Mouse (Mus musculus) intestine, postnatal 0 days (tissue): ENCODE data around the gene Mtmr12. TPM values are rescaled to one million over a fixed set of nuclear protein-coding genes. Genes with fewer than 3 reads are reported as not detected.

ENCODE experiments used
- ATAC-seq: fragments of 200-750 bp; cut with Nextera tagmentation; 2 replicates; pipeline ENCODE4 v1.8.0; 2017; ENCODE audit warnings: mild to moderate bottlenecking, moderate TSS enrichment, moderate library complexity
- H3K27ac ChIP-seq: fragments of 300-500 bp; sonication (generic); 2 replicates; pipeline ENCODE4 v1.5.1; 2014; ENCODE audit warnings: mild to moderate bottlenecking, low read depth, low read length, moderate library complexity
- H3K27me3 ChIP-seq: fragments of 300-500 bp; sonication (generic); replicated peaks from 2 replicates; pipeline ENCODE4 v1.6.1; 2014; ENCODE audit warnings: low read length, mixed read lengths; ENCODE audit not compliant: control insufficient read depth, insufficient read depth
- H3K36me3 ChIP-seq: fragments of 300-500 bp; sonication (generic); 2 replicates; pipeline ENCODE4 v1.6.1; 2014; ENCODE audit warnings: mild to moderate bottlenecking, moderate library complexity; ENCODE audit not compliant: control insufficient read depth, insufficient read depth
- H3K4me1 ChIP-seq: fragments of 300-500 bp; sonication (generic); replicated peaks from 2 replicates; pipeline ENCODE4 v1.6.1; 2014; ENCODE audit warnings: antibody characterized with exemption, low read length, mixed read lengths; ENCODE audit not compliant: control insufficient read depth, insufficient read depth
- H3K4me2 ChIP-seq: fragments of 300-500 bp; sonication (generic); replicated peaks from 2 replicates; pipeline ENCODE4 v1.6.1; 2014; ENCODE audit warnings: low read depth, mild to moderate bottlenecking, moderate library complexity
- H3K4me3 ChIP-seq: fragments of 300-500 bp; sonication (generic); 2 replicates; pipeline ENCODE4 v1.5.1; 2014; ENCODE audit warnings: low read depth, low read length
- H3K9ac ChIP-seq: fragments of 300-500 bp; sonication (generic); 2 replicates; pipeline ENCODE4 v1.6.1; 2014; ENCODE audit warnings: mild to moderate bottlenecking, low read depth, low read length
- H3K9me3 ChIP-seq: fragments of 300-500 bp; sonication (generic); 2 replicates; pipeline ENCODE4 v1.6.1; 2016; ENCODE audit warnings: mixed run types; ENCODE audit not compliant: control insufficient read depth
- CTCF ChIP-seq: sonication (generic); IDR thresholded peaks from 2 replicates; pipeline ENCODE4 v1.5.1; 2016; ENCODE audit warnings: low read depth, mild to moderate bottlenecking, control low read depth, antibody characterized with exemption, moderate library complexity
- WGBS: fragments of 180-500 bp; shearing (Covaris S2); extraction: QIAGEN DNeasy Blood & Tissue Kit; methylation state at CpG from one replicate; pipeline ENCODE4 v1.1.7; 2014; 5-methylcytosine and 5-hydroxymethylcytosine counted together
- polyA plus RNA-seq: library from polyadenylated mRNA; unstranded; fragments of >200 nt; fragmentation: Nextera tagmentation; extraction: Ambion mirVana; gene quantifications from 2 replicates; pipeline ENCODE4 v1.2.1, GENCODE M21; 2015

Gene Mtmr12
- polyA plus RNA-seq, 1 experiment from 2014 or later: 6.6 TPM

DNA sequence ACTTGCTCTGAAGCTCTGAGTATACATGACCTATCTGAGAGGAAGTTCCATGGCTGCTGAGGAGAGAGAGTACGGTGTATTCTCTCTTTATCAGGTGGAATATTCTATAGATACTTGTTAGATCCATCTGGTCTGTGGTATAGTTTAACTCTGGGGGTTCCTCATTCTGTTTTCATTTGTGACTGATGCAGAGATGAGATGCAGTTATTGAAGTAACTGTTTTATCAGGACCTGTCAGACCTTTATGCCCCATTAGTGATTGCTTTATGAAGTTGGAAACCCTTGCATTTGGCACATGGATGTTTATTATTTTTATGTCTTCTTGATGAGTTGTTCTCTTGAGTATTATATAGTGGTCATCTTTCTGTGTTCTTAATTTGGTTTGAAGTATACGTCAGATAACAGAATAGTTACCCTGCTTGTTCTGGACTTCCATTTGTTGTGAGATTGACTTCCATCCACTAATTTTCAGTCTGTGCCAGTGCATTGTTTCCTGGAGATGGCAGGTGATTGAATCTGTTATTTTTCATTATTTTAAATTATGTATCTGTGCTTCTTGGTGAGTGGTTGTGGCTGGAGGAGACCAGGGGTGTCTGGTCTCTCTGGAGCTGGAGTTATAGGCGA is 36.0 kb downstream of the Mtmr12 start:
- no peaks in the 10 kb centered on the region for H3K9me3 ChIP-seq
- no peak overlapping the region for H3K27ac ChIP-seq
- no peak for TF ChIP-seq CTCF
- 94% methylated on average over 3 of the region's 3 CpGs for WGBS
- peaks cover 43% of the 10 kb centered on the region for H3K36me3 ChIP-seq
- no peaks in the 10 kb centered on the region for H3K27me3 ChIP-seq
- no peak overlapping the region for H3K4me3 ChIP-seq
- no peaks in the 10 kb centered on the region for H3K4me1 ChIP-seq
- no peak for ATAC-seq
- H3K4me2 ChIP-seq: no peak overlapping the region
- no peak overlapping the region for H3K9ac ChIP-seq

DNA sequence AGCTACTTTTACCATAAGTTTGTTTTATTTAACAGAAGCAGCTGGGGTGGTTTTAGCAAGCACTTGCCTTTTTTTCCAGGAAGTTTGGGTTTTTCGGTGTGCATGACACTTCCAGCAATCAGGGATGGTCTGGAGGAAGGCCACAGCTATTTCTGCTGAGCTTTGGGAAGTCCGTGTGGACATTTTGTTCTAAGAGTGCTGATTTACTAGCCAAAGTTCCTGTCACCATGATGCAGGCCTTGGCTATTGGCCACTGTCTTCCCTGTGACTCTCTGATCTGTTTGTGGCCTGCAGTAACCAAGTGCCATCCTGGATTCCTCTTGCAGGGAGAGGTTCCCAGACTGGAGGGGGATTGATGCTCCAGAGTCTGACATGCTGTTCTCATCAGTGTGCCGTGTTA is 39.0 kb downstream of the Mtmr12 start:
- H3K4me1 ChIP-seq: no peaks in the 10 kb centered on the region
- WGBS: 78% methylated on average over 3 of the region's 3 CpGs
- no peak for TF ChIP-seq CTCF
- no peak overlapping the region for H3K4me2 ChIP-seq
- H3K27ac ChIP-seq: no peak overlapping the region
- H3K9me3 ChIP-seq: no peaks in the 10 kb centered on the region
- no peak overlapping the region for H3K9ac ChIP-seq
- H3K27me3 ChIP-seq: no peaks in the 10 kb centered on the region
- H3K4me3 ChIP-seq: no peak overlapping the region
- H3K36me3 ChIP-seq: peaks cover 37% of the 10 kb centered on the region
- no peak for ATAC-seq

DNA sequence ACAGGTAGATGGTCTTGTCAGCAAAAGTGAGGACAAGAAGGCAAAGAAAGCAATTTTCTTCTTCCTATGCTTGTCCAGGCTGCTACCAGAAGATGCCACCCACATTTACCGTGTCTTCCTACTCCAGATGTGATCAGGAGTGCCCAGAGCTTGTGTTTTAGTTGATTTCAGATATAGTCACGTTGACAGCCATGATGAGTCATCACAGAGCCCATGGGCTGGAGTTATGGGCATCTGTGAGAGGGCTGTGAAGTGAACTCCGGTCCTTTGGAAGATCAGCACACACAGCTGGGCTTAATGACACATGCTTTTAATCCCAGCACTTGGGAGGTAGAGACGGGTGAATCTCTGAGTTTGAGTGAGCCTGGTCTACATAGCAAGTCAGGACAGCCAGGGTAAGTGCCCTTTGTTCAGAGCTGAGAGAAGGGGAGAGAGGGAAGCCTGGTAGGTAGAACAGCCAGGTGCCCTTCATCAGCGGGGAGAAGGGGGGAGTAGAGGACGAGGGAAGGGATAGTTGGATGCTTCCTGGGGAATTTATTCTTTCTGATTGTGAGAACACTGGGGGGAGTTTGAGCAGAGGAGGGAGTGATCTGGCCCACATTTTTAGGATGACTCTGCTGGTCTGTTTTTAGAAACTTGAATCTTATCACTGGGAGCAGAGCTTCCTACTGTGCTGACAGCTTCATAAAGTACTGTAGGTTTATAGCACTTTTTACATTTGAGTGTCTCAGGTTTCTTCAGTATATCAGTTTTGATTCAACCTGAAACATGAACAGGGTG is 40.9 kb downstream of the Mtmr12 start:
- Histone ChIP-seq H3K4me1 (no peaks in the 10 kb centered on the region), H3K27ac (no peak overlapping the region), H3K36me3 (peaks cover 28% of the 10 kb centered on the region), H3K9ac (no peak overlapping the region), H3K9me3 (no peaks in the 10 kb centered on the region), H3K4me2 (no peak overlapping the region), H3K4me3 (no peak overlapping the region), H3K27me3 (no peaks in the 10 kb centered on the region)
- TF ChIP-seq CTCF: no peak
- ATAC-seq: no peak
- 61% methylated on average over 6 of the region's 6 CpGs for WGBS

- Histone ChIP-seq H3K4me1 (no peaks in the 10 kb centered on the region), H3K9ac (no peak overlapping the region), H3K4me3 (no peak overlapping the region), H3K27me3 (no peaks in the 10 kb centered on the region), H3K9me3 (no peaks in the 10 kb centered on the region), H3K27ac (no peak overlapping the region), H3K36me3 (peaks cover 36% of the 10 kb centered on the region), H3K4me2 (no peak overlapping the region)
- TF ChIP-seq CTCF: no peak
- 73% methylated on average over 11 of the region's 11 CpGs for WGBS
- no peak for ATAC-seq
Measured at GRCm38 (mm10) chr15:12246360-12247158, 41.7 kb downstream of the Mtmr12 start.

GRCm38 (mm10) chr15:12247159-12247603 is 42.4 kb downstream of the Mtmr12 start:
- no peaks in the 10 kb centered on the region for H3K4me1 ChIP-seq
- H3K27ac ChIP-seq: no peak overlapping the region
- peaks cover 36% of the 10 kb centered on the region for H3K36me3 ChIP-seq
- H3K4me2 ChIP-seq: no peak overlapping the region
- ATAC-seq: no peak
- WGBS: 79% methylated on average over 4 of the region's 4 CpGs
- H3K9ac ChIP-seq: no peak overlapping the region
- TF ChIP-seq CTCF: no peak
- H3K9me3 ChIP-seq: no peaks in the 10 kb centered on the region
- H3K4me3 ChIP-seq: no peak overlapping the region
- no peaks in the 10 kb centered on the region for H3K27me3 ChIP-seq

DNA sequence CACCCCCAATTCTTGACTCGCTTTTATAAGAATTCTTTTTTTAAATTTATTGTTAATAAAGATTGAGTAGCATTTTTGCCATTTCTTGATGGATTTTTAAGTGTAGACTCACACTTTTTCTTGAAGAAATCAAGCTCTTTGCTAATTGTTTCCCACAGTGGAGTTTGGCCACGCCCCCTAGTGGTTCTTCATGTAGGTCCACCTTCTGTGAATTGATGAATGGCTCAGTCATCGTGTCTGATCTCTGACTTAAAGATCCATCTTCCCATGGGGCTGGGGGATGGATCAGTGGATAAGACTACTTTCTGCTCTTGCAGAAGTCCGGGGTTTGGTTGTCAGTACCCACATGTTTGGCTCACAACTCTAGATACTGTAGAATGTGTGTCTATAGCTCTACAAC is 43.5 kb downstream of the Mtmr12 start:
- WGBS: 64% methylated on average over 4 of the region's 4 CpGs
- H3K27ac ChIP-seq: no peak overlapping the region
- ATAC-seq: no peak

More for the DNA sequence above, 43.5 kb downstream of the Mtmr12 start:
- Histone ChIP-seq H3K4me3 (no peak overlapping the region), H3K36me3 (peaks cover 39% of the 10 kb centered on the region), H3K9me3 (no peaks in the 10 kb centered on the region), H3K27me3 (no peaks in the 10 kb centered on the region), H3K4me2 (no peak overlapping the region), H3K4me1 (no peaks in the 10 kb centered on the region), H3K9ac (no peak overlapping the region)
- peak; percentile 75 for TF ChIP-seq CTCF
